Mouse (Mus musculus): ENCODE results near the gene Ust.

DNA sequence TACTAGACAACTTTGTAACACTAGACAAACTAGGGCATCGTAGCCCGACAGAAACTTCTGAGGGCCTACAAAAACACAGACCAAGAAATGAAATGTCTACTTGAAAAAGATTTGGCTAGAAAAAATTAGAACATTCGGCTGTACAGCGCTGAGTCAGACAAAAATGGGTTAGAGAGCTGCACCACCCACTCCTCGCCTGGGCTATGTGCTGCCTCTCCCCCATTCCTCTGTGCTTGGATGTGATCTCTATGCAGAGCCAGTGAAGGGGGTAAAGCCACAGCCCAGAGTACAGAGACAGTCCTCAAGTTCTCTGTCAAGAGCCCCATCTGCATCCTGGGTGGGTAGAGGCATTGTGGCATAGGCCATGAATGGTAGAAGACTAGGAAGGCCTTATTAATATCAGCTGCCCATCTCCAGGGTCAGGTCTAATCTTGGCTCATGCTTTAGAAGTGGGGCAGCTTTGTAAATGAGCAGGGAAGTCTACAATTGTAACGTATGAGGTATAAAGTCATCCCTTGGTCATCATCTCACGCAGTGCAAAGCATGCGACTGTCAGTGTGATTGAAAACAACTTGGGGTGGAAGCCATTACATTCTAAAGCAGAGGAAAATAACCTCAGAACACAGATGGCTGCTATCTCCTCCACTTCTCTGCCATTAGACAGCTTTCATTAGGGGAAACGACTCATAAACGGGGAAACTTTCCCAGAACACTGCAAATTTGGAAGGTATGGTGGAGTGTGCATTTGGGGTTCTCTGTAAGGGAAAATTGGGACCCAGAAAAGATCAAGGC, 281.6 kb downstream of the Ust start:
- no peak for TF ChIP-seq CTCF (IDR thresholded peaks at IDR 0.05; ENCODE audit: low read depth)
- TF ChIP-seq EP300 (IDR thresholded peaks at IDR 0.05; ENCODE audit: low read depth): no peak
